Mouse (Mus musculus): ENCODE measurements at regions not wholly inside any gene's neighbourhood (a gene's known extent, or its start where the extent isn't known, plus 50 kb on each side); places are given as distances from the start of the nearest gene placed in this dataset.

GRCm38 (mm10) chr2:78655156-78655855 is 212.6 kb upstream of the Ube2e3 start:
- TF ChIP-seq CTCF (IDR thresholded peaks at IDR 0.05; ENCODE audit: low read depth) (no peak), EP300 (optimal IDR thresholded peaks at IDR 0.05) (no peak)
